Mouse (Mus musculus): ENCODE results near the gene Gpc3.
"Not testable (repeated sequence)": the region's sequence is repeated elsewhere in the genome, so short reads cannot be mapped to it uniquely, and the experiment has no call there.

Gpc3 gene

DNA sequence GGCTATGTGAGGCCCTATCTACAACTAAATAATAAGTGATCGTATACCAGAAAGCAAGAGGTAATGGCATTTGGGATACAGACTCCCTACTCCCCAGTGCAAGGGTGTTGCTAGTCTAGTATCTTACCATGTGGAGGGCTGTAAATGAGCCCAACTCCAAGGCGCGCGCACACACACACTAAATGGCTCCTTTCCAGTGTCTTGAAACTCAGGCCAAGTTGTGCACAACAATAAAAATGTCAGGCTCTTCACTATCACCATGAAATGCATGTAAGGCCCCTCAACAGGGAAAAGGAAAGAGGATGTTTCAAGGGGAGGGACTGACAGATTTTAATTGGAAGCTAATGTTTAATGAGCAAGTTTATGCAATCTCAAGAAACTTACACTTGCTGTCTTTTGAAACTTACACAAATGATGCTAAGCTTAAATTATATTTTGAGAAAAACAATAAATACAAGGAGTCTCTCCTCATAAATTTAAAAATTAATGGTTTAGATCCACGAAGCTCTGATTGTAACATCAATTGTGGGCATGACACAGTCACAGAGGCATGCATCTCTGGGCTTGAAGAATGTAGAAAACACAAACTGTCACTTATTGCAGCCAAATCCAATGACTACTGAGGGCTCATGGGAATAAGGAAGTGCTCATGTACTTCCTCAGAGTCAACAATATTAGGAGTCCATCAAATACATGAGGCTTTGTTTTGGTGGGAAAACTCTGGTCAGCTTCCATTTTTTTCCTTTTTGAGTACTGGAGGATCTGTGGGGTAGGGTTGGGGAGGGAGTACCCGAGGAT, 332.4 kb downstream of the Gpc3 start:
- no peak for DNase-seq (ENCODE audit: low read depth, low spot score)

DNA sequence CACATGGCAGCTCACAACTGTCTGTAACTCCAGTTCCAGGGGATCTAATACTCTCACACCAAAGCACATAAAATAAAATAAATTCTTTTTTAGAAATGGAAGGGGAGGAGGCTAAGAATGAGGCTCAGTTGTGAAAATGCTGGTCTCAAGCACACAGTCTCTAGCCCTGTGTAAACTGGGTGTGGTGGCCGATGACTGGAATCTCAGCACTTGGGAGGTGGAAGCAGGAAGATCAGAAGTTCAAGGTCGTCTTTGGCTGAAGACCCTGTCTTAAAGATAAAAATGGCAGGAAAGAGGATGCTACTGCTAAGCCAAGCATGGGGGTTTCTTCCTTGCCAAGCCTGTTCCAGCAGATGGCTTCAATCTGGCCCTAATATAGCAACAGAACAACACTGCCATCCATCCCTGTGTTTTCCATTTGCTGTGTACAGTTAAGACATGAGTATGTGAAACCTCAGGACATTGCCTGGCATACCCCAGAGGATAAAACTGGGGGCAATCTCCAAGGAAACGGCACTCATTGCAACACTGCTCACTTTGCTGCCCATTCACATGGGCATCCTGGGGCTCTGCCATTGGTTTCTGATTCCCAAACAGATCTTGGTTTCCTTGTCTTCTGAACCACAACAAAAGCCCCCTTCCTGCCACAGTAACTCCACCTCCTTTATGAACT, 334.9 kb downstream of the Gpc3 start:
- DNase-seq (ENCODE audit: low read depth, low spot score), result no peak

DNA sequence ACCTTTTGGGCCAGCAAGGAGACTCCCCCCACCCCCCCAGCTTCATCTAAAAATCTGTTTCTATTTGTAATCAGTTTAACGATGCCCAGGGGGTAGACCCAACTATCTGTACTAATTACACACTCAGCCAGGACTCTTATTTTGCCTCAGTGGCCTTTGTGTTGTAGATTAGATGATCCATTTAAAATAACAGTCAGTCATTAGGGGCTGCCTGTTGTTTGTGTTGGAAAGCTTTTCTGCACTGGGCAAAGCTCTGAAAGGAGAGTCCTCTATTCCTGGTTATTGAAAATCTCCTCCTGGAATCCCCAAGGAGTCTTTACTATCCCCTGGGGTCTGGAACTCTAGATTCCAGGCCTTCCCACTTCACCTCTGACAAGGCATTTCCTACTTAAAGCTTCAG, 336.2 kb downstream of the Gpc3 start:
- DNase-seq (ENCODE audit: low read depth, low spot score), result no peak

DNA sequence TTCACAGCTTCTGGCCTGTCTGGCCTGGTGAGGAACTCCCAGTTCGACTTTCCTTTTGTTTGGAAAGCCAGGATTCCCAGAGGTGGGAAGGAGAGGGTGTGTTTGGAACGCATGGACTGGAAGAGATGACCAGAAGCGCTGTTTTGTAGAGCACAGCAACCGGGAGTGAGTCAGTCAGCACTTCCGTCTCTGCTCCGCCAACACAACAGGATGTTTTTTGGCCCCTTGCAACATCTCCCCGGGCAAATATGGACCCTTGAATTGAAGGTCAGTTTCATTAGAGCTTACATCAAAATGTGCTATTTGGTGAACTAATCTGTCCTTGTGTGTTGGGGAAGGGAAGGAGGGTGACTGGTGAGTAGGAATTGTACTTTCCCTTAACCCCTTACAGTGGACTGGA, 340.7 kb downstream of the Gpc3 start:
- no peak for DNase-seq (ENCODE audit: low read depth, low spot score)

DNA sequence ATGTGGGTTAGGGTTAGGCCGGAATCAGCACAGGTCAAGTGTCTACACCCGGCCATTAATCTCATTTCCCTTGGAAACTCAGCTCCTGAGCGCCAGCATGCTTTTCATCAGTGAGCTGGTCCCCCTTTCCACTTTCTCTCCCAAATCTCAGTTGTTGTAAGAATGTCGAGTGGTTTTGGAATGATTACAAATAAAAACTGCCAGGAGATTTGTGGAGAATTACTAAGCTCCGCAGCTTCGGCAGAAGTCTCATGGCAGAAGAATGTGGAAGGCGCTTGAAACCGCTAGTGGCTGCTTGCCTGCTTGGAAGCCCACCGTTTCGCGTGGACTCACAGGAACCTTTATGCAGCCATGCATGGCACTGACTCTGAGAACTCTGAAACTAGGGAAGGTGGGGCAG, 351.8 kb downstream of the Gpc3 start:
- no peak for DNase-seq (ENCODE audit: low read depth, low spot score)

DNA sequence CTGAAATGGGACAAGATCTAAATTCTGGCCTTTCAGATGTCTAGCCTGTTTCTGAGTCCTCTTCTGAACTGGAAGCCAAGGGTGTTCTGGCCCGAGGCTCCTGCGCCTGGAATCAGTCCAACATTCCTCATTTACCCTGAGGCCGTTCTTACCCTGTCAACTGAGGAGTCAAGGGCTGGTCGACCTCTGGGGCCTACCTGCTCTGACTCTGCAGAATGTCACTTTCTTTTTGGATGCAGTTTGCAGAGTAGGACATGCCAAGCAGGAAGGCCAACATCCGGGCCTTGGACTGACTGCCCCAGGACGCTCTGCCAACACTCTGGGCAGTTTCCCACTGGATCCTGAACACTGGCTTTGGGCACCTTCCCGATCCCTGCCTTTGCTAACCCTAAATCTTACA, 352.2 kb downstream of the Gpc3 start:
- no peak for DNase-seq (ENCODE audit: low read depth, low spot score)

DNA sequence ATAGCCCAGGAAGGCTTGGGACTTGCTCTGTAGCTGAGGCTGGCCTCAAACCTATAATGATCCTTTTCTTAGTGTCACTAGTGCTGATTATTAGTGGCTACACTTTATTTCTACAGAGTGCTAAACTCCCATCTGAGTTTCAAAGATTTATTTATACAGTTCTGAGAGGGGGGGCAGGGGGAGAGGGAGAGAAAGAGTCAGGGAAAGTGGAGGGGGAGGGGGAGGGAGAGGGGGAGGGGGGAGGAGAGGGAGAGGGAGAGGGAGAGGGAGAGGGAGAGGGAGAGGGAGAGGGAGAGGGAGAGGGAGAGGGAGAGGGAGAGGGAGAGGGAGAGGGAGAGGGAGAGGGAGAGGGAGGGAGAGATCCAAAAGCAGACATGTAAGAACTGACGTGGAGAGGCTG, 354.0 kb downstream of the Gpc3 start:
- not testable (repeated sequence) for DNase-seq (ENCODE audit: low read depth, low spot score)

DNA sequence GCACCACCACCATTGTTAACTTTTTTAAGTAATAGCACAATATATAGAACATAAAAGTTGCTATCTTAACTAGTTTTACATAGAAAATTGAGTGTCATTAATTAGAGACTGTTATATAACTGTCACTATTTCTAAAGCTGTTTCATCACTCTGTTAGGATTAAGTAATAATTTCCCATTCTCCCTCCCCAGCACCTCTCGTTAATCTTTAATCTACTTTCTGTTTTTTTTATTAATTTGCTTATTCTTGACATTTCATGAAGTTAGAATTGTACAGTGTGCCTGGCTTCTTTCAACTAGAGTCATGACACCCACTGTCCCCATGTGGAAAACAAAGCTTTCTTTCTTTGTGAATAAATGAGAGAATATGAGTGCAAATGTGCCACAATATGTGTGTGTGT, 359.2 kb downstream of the Gpc3 start:
- no peak for DNase-seq (ENCODE audit: low read depth, low spot score)

DNA sequence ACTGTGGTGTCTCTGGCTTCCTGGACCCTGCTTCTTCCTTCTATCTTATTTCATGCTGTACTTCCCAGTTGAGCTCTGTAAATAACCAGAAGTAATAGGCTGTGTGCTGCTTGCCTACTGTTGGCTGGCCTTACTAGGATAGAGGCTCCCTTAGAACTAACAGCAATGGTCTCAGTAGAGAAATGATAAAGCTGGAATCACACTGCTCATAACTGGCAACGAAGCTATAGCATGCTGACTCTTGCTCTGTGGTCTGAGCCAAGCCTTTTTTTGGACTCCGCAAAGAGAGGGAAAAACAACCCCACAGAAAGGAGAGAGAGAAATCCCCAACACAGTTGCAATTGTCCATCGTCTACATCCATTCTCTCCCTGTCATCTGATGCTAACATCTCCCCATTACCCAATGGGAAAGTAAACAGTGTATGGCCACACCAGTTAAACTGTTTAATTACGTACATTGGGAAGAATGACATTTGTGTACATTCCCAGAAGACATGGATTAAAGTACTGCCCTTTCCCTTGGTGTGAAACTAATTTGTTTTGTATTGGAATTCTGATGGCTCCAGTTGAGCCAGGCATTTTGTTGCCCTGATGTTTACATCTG, 368.0 kb downstream of the Gpc3 start:
- DNase-seq (ENCODE audit: low read depth, low spot score), result no peak

DNA sequence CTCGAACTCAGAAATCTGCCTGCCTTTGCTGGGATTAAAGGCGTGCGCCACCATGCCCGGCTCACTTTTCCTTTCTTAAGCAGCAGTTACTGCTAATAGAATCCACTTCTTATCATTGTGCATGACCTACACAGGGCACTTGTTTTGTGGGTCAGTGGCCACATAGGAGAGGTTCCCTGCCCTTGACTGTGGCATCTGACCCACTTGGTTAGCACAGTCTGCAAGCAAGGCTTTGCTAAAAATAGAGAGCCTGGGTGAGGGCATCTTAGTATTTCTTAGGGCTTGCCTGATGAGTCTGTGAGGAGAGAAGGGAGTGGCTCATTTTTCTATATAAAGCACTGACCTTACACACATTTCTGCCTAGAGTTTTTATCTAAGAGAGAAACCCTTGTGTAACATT, 376.3 kb downstream of the Gpc3 start:
- no peak for DNase-seq (ENCODE audit: low read depth, low spot score)

DNA sequence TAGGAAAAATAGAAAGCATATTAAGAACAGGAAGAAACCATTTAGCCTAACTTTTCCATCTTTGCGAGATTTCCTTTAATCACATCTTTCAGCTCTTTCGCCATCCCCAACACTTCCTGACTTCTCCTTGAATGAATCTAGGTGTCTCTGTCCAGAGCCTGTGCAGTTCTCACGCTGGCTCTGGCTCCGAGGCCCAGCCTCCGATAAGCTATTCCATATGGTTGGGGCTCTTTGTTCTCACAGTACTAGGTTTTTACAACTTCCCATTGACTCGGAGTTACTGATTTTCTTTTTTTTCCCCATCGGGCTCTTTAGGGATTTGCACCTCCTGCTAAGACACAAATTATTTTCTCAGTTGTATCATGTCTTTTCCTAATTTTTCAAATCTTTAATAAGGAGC, 381.8 kb downstream of the Gpc3 start:
- no peak for DNase-seq (ENCODE audit: low read depth, low spot score)

DNA sequence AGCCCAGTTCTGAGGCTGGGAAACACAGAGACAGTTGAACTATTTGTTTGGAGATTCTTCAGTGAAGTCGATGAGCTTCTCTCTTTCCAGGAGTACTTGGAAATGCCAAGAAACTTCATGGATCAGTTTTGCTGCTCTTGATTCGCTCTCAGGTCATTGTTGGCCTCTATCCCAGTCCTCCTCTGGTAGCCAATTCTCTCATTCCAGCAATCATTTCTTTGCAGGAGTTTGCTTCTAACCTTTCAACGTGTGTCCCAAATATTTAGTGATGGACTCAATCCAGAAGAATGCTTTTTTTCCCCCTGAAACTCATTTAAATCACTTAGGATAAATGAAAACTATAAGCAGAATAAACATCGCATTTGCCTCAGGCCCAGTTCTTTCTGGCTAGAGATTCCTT, 383.0 kb downstream of the Gpc3 start:
- no peak for DNase-seq (ENCODE audit: low read depth, low spot score)
